Mouse (Mus musculus) adrenal gland, adult 18-20 months (tissue): ENCODE measurements around the gene Eif3l. TPM values are rescaled to one million over a fixed set of nuclear protein-coding genes. Genes with fewer than 3 reads are reported as not detected.

ENCODE experiments used
- DNase-seq, 2 experiments: peaks; one replicate each; pipeline ENCODE4 v3.0.0; 2021 to 2022; ENCODE audit warnings: low spot score in 2 of 2
- total RNA-seq, 2 experiments: library from RNA; stranded (reverse); gene quantifications; 1 replicate in 1 of 2; 2 replicates in 1 of 2; pipeline ENCODE4 v1.2.3; 2021

Gene Eif3l
- total RNA-seq, 2 experiments from 2014 or later, result 136 to 139 TPM

GRCm38 (mm10) chr15:79048186-79048585, 26.8 kb upstream of the Eif3l start:
- no peak for DNase-seq

DNA sequence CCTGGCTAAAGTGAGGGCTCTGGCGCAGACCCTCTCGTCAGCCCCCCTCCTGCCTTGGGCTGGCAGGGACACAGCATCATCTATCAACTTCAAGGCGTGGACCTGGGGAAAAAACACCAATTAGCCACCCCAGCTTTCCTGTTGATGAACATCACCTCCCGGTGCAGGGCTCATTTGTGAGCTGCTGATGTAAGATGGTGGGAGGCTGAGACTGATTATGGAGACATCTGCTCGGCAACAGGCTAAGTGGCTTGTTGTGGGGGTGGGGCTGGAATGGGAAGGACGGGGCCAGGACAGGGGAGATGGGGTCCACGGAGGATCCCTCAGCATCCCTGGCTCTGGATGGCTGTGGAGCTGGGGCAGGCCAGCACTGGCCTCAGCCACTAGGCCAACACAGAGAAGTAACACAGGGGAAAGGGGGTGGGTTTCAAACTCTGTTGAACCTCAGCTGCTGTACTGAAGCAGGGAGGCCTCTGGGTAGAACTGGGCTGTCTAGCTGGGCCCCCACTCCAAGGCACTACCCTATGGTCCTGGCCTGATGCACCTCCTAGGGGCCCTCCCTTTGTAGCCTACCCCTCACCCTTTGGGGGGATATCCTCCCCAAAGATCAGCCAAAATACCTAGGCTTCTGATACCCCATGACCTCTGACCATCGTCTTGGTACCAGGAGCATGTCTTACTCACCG, 24.7 kb upstream of the Eif3l start:
- DNase-seq, result no peak

- no peak for DNase-seq
These were observed 24.0 kb upstream of the Eif3l start for GRCm38 (mm10) chr15:79050964-79051363.

DNA sequence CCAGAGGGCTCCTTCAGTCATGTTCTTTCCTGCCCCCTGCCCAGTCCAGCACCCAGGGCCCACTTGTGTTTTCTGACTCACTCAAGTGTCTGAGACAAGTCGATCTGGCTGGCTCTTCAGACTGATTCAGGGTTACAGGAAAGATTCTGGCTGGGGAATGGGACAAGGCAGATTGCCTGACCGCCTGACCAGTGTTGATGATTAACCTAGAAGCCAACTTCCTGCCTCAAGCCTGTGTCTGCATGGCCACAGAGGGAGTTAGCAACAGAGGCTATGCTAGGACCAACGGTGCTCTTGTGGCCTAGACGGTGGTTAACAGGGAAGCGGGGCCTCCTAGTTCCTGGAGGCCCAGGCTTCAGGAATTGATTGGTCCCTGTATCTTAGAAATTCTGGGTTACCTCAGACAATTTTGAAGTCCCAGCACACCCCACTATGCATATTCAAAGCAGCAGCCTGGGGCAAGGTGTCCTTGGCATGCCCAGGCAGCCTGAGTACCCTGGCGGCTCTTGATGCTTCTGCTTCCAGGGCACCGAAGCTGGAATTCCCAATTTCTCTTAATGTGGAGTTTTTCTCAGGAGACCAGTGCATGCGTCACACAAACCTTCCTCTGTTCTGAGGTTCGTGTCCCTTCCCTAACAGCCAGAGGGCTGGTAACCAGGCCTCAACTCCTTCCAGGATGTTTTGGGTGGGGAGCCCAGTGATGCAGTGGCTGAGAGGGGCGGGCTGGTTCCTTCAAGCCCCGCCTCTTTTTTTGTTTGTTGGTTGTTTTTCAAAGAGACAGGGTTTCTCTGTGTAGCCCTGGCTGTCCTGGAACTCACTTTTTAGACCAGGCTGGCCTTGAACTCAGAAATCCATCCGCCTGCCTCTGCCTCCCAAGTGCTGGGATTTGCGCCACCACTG, 23.3 kb upstream of the Eif3l start:
- DNase-seq, result no peak

DNA sequence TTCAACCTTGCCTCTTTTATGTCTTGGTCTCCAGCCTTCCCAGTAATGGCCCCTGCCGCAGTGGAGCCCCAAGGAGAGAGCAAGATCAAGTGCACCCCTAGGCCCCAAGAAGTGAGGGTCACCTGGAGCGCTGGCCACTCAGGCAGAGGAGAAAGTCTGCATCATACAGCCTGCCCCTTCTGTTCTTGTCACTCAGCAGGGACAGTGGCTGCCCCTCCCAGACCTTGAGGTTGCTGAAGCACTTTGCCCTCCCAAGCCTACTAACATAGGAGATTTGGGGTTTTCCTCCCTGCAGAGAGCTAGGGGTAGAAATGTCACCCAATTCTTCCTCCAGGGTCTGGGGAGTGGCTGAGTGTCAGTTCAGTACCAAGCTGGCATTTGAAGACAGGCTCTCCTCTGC, 22.6 kb upstream of the Eif3l start:
- DNase-seq, result no peak

DNA sequence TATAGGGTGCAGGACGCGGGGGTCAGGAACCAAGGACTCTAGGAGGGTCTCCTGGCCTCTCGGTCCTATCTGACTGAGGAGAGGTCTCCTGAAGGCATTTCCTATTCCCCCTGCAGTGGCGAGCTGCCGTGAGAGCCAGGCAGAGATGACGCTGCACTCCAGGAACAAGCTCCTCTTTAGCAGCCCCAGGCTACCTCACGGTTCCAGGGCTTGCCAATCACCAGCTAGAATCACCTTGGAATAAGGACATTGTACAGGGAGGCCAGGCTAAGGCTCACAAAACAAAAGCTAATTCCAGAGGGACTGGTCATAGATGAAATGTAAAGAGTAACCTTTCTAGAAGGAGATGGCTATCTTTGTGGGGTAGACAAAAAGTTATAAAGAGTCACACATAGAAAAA, 18.4 kb upstream of the Eif3l start:
- DNase-seq, result no peak

DNA sequence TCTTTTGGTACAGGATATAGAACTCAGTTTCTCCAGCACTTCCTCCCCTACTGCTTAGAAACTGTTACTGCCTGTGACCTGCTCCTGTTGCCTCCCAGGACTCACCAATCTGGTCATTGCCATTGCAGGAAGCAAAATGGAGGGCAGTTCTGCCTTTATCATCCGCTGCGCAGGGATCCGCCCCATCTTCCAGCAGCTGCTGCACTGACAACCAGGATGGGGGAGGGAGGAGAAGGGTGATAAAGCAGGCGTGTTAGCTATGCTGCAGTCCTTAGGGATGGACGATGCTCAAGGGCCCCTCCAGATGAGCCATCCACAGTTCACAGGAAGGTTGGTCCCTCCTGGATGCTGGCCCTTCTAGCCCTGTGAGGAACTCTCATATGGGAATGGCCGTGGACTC, 17.1 kb upstream of the Eif3l start:
- DNase-seq, result no peak

DNA sequence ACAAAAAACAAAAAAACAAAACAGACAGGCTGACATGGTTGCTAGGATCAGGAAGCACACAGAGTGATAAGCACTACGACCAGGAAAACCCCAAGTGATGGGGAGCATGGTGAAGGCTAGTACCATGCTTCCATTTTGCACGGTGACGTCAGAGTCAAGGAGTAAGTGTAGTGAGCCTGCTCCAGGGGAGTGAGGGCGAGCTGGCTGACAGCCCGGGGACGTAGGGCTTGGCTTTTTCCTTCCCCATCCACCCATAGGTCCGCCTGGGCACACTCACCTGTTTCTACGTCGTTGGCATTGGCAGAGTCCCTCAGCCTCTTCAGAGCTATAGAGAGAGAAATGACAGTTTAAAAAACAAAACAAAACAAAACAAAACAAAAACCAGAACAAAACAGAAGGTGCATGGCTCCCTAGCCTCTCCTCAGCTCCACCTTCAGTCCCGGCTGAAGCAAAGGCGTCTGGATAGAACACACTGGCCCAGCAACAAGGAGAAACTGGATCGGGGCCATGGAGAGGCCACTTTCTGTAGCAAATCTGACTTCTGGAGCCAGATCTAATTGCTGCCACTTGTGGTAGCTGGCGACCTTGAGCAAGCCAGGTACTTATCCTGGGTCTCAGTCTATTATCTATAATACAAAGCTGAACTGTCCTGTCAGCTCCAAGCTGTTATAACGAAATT, 14.0 kb upstream of the Eif3l start:
- DNase-seq, result no peak

- peak; percentile 87 for DNase-seq
These were observed 12.4 kb upstream of the Eif3l start, which contains the start of gene Ankrd54 for GRCm38 (mm10) chr15:79062376-79063159. Ankrd54 (minus strand) TSS chr15:79062893.

- no peak for DNase-seq
These were observed 11.7 kb upstream of the Eif3l start for GRCm38 (mm10) chr15:79063160-79063740.

DNA sequence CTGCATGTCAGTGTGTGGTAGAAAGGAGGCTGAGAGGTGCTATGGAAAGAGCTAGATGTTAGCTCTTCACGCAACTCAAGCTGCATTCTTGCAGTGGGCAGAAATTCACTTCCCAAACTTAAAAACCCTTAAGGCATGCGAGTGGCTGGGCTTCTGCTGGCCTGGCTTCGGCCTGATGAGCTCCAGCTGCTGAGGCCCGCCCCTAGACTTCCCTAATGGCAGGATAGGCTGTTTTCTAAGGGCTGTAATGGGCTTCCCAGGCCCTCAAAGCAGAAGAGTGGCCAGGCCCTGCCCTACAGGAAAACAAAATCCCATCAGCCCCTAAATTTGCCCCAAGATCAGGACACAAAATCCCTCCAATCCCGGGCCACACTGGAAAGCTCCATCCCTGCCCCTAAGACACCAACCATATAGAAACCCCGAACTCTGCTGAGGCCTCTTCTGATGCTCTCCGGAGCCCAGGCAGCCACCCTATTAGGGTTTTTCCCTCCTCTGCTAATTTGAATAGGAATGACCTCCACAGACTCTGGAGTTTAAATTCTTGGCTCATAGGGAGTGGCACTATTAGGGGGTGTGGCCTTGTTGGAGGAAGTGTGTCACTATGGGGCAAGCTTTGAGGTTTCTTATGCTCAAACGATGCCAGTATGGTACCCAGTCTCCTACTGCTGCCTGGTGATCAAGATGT, 9.8 kb upstream of the Eif3l start:
- DNase-seq, result no peak

DNA sequence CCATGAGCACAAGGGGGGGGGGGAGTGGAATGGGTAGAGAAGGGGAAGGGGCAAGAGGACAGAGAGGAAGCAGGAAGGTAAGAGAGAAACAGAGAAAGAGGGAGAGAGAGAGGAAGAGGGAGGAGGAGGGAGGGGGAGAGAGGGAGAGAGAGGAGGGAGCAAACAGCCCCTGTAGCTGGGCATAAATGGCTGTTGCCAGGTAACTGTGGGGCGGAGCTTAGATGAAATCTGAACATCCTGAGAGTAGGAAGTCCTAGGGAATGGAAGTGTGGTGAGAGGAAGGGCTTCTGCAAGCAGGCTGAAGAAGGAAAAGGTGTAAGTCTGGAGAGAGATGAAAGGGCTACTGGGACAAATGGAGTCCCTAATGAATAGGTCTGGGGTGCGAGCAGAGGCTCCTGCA, 8.7 kb upstream of the Eif3l start:
- DNase-seq, result no peak

DNA sequence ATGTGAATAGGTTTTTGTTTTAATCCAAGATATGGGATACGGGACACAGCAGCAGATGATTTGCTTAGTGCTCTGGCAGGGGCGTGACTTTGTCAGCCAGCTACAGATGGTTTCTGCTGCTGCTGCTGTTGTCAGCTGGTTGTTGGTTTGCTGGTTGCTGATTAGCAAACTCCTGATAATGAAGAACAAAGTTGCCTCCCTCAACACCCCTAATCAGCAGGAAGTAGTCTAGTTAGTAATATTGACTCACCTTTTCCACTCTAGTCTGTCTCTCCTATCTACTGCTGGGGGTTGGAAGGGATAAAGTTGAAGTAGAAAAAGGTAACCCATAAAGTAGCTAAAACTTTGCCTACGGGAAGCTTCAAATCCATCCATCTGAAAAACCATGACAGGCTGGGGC, 7.3 kb upstream of the Eif3l start:
- no peak for DNase-seq

GRCm38 (mm10) chr15:79068416-79068815, 6.6 kb upstream of the Eif3l start:
- DNase-seq, result no peak

DNA sequence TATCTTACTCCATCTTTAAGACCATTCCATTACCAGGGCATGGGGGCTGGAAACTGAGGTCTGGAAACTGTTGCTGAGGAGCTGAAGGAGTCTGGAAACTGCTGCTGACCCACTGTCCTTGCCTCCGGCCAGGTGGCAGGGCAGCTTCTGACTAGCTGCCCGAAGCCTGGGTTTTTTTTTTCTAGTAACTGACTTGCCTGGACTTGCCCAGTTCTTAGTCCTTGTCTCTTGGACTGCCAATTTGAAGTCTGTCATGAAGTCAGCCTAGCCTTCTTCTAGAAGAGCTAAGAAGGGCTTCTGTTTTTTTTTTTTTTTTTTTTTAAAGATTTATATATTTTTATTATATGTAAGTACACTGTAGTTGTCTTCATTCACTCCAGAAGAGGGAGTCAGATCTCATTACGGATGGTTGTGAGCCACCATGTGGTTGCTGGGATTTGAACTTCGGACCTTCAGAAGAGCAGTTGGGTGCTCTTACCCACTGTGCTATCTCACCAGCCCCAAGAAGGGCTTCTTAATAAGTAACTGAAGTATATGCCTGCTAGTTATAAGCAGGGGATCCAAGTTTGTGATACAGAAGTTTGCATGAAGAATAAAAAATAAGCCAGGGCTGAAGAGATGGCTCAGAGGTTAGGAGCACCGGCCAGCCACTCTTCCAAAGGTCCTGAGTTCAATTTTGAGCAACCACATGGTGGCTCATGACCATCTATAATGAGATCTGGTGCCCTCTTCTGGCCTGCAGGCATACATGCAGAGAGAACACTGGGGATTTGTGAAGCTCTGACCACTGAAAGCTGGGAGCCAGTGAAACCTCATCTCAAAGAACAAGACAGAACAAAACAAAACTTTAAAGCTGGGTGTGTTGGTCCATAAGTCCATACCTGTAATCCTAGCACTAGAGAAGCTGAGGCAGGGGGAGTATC, 3.6 kb upstream of the Eif3l start:
- DNase-seq, result peak in 1 of 2 experiments; percentile 33

DNA sequence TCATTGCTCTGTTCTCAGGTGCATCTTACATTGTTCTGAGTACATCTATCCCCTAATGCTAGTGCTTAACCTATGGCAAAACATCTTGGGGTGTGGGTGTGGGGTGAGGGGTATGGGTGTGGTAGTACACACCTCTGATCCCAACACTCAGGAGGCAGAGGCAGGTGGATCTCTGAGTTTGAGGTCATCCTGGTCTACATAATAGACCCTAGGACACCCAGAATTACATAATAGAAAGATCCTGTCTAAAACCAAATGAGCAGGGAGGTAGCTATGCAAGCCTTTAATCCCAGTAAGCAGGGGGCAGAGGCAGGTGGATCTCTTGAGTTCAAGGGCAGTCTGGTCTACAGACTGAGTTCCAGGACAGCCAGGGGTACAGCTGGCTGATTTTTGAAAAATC, 1.2 kb upstream of the Eif3l start:
- DNase-seq, result no peak

GRCm38 (mm10) chr15:79074446-79074845, 533 bp upstream of the Eif3l start:
- no peak for DNase-seq

GRCm38 (mm10) chr15:79075658-79076365, 833 bp downstream of the Eif3l start:
- DNase-seq, result no peak
